Mouse (Mus musculus): ENCODE data around the gene Tepsin. TPM values are rescaled to one million over a fixed set of nuclear protein-coding genes. Genes with fewer than 3 reads are reported as not detected.

Tepsin gene
- 12.2 and 14.2 TPM in 2 replicates for polyA plus RNA-seq (2015; fragmentation: Nextera tagmentation; extraction: Ambion mirVana)

GRCm38 (mm10) chr11:120098588-120099511 is at the start of gene Tepsin, which contains the start of gene Ndufaf8:
Gene Tepsin (minus strand): TSS chr11:120098731.
Gene Ndufaf8 (plus strand): TSS chr11:120098928.
- Histone ChIP-seq H3K4me1 (peaks cover 20% of the 10 kb centered on the region), H3K27ac (peak within 1 kb of the TSS; percentile 94), H3K36me3 (peaks cover 11% of the 10 kb centered on the region), H3K4me2 (peak within 1 kb of the TSS; percentile 91), H3K9ac (peak within 1 kb of the TSS; percentile 89), H3K4me3 (peak within 1 kb of the TSS; percentile 97), H3K27me3 (no peaks in the 10 kb centered on the region), H3K9me3 (no peaks in the 10 kb centered on the region)
- WGBS, result under 1% methylated on average over 77 of the region's 77 CpGs
- ATAC-seq (ENCODE audit: borderline replicate concordance, extremely low read depth, low FRiP score, low TSS enrichment), result peak; percentile 98

GRCm38 (mm10) chr11:120143708-120144497 is 45.4 kb upstream of the Tepsin start:
- Histone ChIP-seq H3K4me2 (no peak overlapping the region), H3K36me3 (0 out of 2 replicates have a peak, but pooled peaks cover 4% of the 10 kb centered on the region), H3K9me3 (no peaks in the 10 kb centered on the region), H3K27ac (peak overlapping the region; percentile 77), H3K4me1 (peaks cover 13% of the 10 kb centered on the region), H3K4me3 (no peak overlapping the region), H3K27me3 (no peaks in the 10 kb centered on the region), H3K9ac (no peak overlapping the region)
- WGBS, result 67% methylated on average over 13 of the region's 13 CpGs
- ATAC-seq (ENCODE audit: borderline replicate concordance, extremely low read depth, low FRiP score, low TSS enrichment), result no peak

- no peak overlapping the region for H3K4me3 ChIP-seq
- no peaks in the 10 kb centered on the region for H3K27me3 ChIP-seq
- H3K4me2 ChIP-seq, result no peak overlapping the region
- ATAC-seq (ENCODE audit: borderline replicate concordance, extremely low read depth, low FRiP score, low TSS enrichment), result peak; percentile 85
- 70% methylated on average over 3 of the region's 3 CpGs for WGBS
- 0 out of 2 replicates have a peak, but pooled peaks cover 8% of the 10 kb centered on the region for H3K36me3 ChIP-seq
- peaks cover 21% of the 10 kb centered on the region for H3K4me1 ChIP-seq
- no peaks in the 10 kb centered on the region for H3K9me3 ChIP-seq
- H3K9ac ChIP-seq, result no peak overlapping the region
- H3K27ac ChIP-seq, result peak overlapping the region; percentile 77
Observed at GRCm38 (mm10) chr11:120142601-120143051, 44.1 kb upstream of the Tepsin start.

GRCm38 (mm10) chr11:120140255-120140654 is 41.7 kb upstream of the Tepsin start:
- no peak overlapping the region for H3K4me2 ChIP-seq
- H3K27ac ChIP-seq, result no peak overlapping the region
- no peaks in the 10 kb centered on the region for H3K9me3 ChIP-seq
- H3K27me3 ChIP-seq, result no peaks in the 10 kb centered on the region
- H3K36me3 ChIP-seq, result 0 out of 2 replicates have a peak, but pooled peaks cover 8% of the 10 kb centered on the region
- no peak overlapping the region for H3K4me3 ChIP-seq
- no peak overlapping the region for H3K9ac ChIP-seq
- peaks cover 38% of the 10 kb centered on the region for H3K4me1 ChIP-seq
- 66% methylated on average over 6 of the region's 6 CpGs for WGBS
- ATAC-seq (ENCODE audit: borderline replicate concordance, extremely low read depth, low FRiP score, low TSS enrichment), result no peak

- Histone ChIP-seq H3K4me2 (no peak overlapping the region), H3K4me3 (no peak overlapping the region), H3K9ac (no peak overlapping the region), H3K4me1 (peaks cover 47% of the 10 kb centered on the region), H3K36me3 (0 out of 2 replicates have a peak, but pooled peaks cover 10% of the 10 kb centered on the region), H3K27ac (no peak overlapping the region), H3K9me3 (no peaks in the 10 kb centered on the region), H3K27me3 (no peaks in the 10 kb centered on the region)
- no peak for ATAC-seq (ENCODE audit: borderline replicate concordance, extremely low read depth, low FRiP score, low TSS enrichment)
- WGBS, result 75% methylated on average over 10 of the region's 10 CpGs
Observed at GRCm38 (mm10) chr11:120139309-120139731, 40.8 kb upstream of the Tepsin start.

- WGBS, result 39% methylated on average over 5 of the region's 5 CpGs
- H3K4me1 ChIP-seq, result peaks cover 42% of the 10 kb centered on the region
- no peaks in the 10 kb centered on the region for H3K27me3 ChIP-seq
- ATAC-seq (ENCODE audit: borderline replicate concordance, extremely low read depth, low FRiP score, low TSS enrichment), result no peak
- H3K27ac ChIP-seq, result peak overlapping the region; percentile 84
- H3K9ac ChIP-seq, result no peak overlapping the region
- 0 out of 2 replicates have a peak, but pooled peaks cover 17% of the 10 kb centered on the region for H3K36me3 ChIP-seq
- no peak overlapping the region for H3K4me3 ChIP-seq
- no peaks in the 10 kb centered on the region for H3K9me3 ChIP-seq
- H3K4me2 ChIP-seq, result peak overlapping the region; percentile 42
Observed at GRCm38 (mm10) chr11:120137625-120138004, 39.1 kb upstream of the Tepsin start.

- H3K27ac ChIP-seq, result peak overlapping the region; percentile 84
- 54% methylated on average over 23 of the region's 23 CpGs for WGBS
- peak; percentile 50 for ATAC-seq (ENCODE audit: borderline replicate concordance, extremely low read depth, low FRiP score, low TSS enrichment)
- no peaks in the 10 kb centered on the region for H3K9me3 ChIP-seq
- no peak overlapping the region for H3K9ac ChIP-seq
- H3K4me2 ChIP-seq, result peak overlapping the region; percentile 42
- H3K4me3 ChIP-seq, result no peak overlapping the region
- peaks cover 42% of the 10 kb centered on the region for H3K4me1 ChIP-seq
- H3K36me3 ChIP-seq, result 0 out of 2 replicates have a peak, but pooled peaks cover 20% of the 10 kb centered on the region
- H3K27me3 ChIP-seq, result no peaks in the 10 kb centered on the region
Observed at GRCm38 (mm10) chr11:120136796-120137624, 38.5 kb upstream of the Tepsin start.

GRCm38 (mm10) chr11:120136195-120136594 is 37.7 kb upstream of the Tepsin start:
- H3K9ac ChIP-seq, result no peak overlapping the region
- peaks cover 26% of the 10 kb centered on the region; the same call in 1 of the 2 replicates for H3K36me3 ChIP-seq
- no peak for ATAC-seq (ENCODE audit: borderline replicate concordance, extremely low read depth, low FRiP score, low TSS enrichment)
- 69% methylated on average over 8 of the region's 8 CpGs for WGBS
- H3K4me1 ChIP-seq, result peaks cover 42% of the 10 kb centered on the region
- no peaks in the 10 kb centered on the region for H3K27me3 ChIP-seq
- no peak overlapping the region for H3K4me2 ChIP-seq
- H3K27ac ChIP-seq, result peak overlapping the region; percentile 84
- H3K4me3 ChIP-seq, result no peak overlapping the region
- H3K9me3 ChIP-seq, result no peaks in the 10 kb centered on the region

- no peak for ATAC-seq (ENCODE audit: borderline replicate concordance, extremely low read depth, low FRiP score, low TSS enrichment)
- H3K4me1 ChIP-seq, result peaks cover 40% of the 10 kb centered on the region
- 0 out of 2 replicates have a peak overlapping the region, but pooled peaks have one; percentile 26 for H3K27ac ChIP-seq
- no peaks in the 10 kb centered on the region for H3K27me3 ChIP-seq
- H3K9ac ChIP-seq, result no peak overlapping the region
- WGBS, result 76% methylated on average over 9 of the region's 9 CpGs
- H3K9me3 ChIP-seq, result no peaks in the 10 kb centered on the region
- H3K4me3 ChIP-seq, result no peak overlapping the region
- peaks cover 33% of the 10 kb centered on the region; the same call in 1 of the 2 replicates for H3K36me3 ChIP-seq
- H3K4me2 ChIP-seq, result no peak overlapping the region
Observed at GRCm38 (mm10) chr11:120134847-120135530, 36.5 kb upstream of the Tepsin start.

- Histone ChIP-seq H3K27ac (0 out of 2 replicates have a peak overlapping the region, but pooled peaks have one; percentile 26), H3K4me1 (peaks cover 38% of the 10 kb centered on the region), H3K36me3 (peaks cover 38% of the 10 kb centered on the region; the same call in 1 of the 2 replicates), H3K27me3 (no peaks in the 10 kb centered on the region), H3K4me2 (no peak overlapping the region), H3K9me3 (no peaks in the 10 kb centered on the region), H3K4me3 (no peak overlapping the region), H3K9ac (no peak overlapping the region)
- WGBS, result 78% methylated on average over 5 of the region's 5 CpGs
- no peak for ATAC-seq (ENCODE audit: borderline replicate concordance, extremely low read depth, low FRiP score, low TSS enrichment)
Observed at GRCm38 (mm10) chr11:120134148-120134547, 35.6 kb upstream of the Tepsin start.
